32 mouse cellular contexts compared by ENCODE assay signal in the genomic region with DNA sequence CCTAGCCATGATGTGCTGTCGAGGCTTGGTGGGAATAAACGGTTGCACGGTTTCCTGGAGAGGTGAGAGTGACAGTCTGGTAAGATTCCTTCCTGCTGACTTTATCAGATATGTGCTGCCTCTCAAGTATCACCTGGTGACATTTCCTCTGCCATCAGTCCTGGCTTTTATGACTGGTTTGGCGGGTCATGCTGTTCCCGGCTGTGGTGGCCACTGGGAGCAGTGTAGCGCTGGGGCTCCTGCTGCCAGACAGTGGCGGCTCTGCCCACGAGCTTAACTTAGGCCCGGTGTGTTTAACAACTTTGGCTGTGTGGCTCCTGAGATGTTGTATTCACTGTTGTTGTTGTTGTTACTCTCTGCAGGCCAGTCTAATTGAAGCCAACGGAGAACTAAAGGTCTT. TPM values are rescaled to one million over a fixed set of nuclear protein-coding genes. Genes with fewer than 3 reads are reported as not detected.
DNase-seq lines count a peak whose midpoint lies in the region; ATAC-seq and TF ChIP-seq lines count a peak whose summit lies in the region.
"Had no signal": no experiment of that assay in that cellular context is flagged by ENCODE, and none has a peak within 500 bp of the region (broad histone marks: within the 10 kb centered on the region; RNA-seq: fewer than 3 reads in every experiment).

No protein-coding gene starts in this region.

- 65% methylated on average over 10 of the region's 10 CpGs for WGBS in heart, postnatal 0 days
- WGBS in heart, embryonic 10.5 days = 85% methylated on average over 10 of the region's 10 CpGs
- WGBS in lung, postnatal 0 days = 56% methylated on average over 10 of the region's 10 CpGs
- WGBS in bone marrow, adult 2 months = 39% methylated on average over 10 of the region's 10 CpGs
- WGBS in midbrain, embryonic 16.5 days = 90% methylated on average over 10 of the region's 10 CpGs
- WGBS in embryonic facial prominence, embryonic 10.5 days = 91% methylated on average over 10 of the region's 10 CpGs

- peak; percentile 14; the same call in 1 of the 2 replicates for TF ChIP-seq CTCF in heart, postnatal 0 days (IDR thresholded peaks at IDR 0.05; ENCODE audit: low read depth)
- no peak; the same call in 1 of the 2 replicates for TF ChIP-seq CTCF in lung, postnatal 0 days (IDR thresholded peaks at IDR 0.05)
- no peak for TF ChIP-seq CTCF in bone marrow, adult 2 months (IDR thresholded peaks at IDR 0.05; ENCODE audit: control insufficient read depth, insufficient read depth, low read length)

- no peaks in the 10 kb centered on the region; the same call in 1 of the 2 replicates for H3K4me1 ChIP-seq in heart, postnatal 0 days (ENCODE audit: control insufficient read depth, insufficient read depth)
- peaks cover 35% of the 10 kb centered on the region for H3K4me1 ChIP-seq in heart, embryonic 10.5 days
- no peaks in the 10 kb centered on the region for H3K4me1 ChIP-seq in lung, postnatal 0 days (ENCODE audit: insufficient read depth, low read depth, low read length)
- peaks cover 20% of the 10 kb centered on the region for H3K4me1 ChIP-seq in bone marrow, adult 2 months (ENCODE audit: control insufficient read depth, insufficient read depth, low read length)
- H3K4me1 ChIP-seq in midbrain, embryonic 16.5 days (ENCODE audit: control insufficient read depth, insufficient read depth, low read length) = no peaks in the 10 kb centered on the region
- H3K4me1 ChIP-seq in embryonic facial prominence, embryonic 10.5 days = no peaks in the 10 kb centered on the region
- H3K4me1 ChIP-seq: embryonic facial prominence, embryonic 12.5 days; forebrain, embryonic 13.5 days; hindbrain, embryonic 15.5 days; midbrain, embryonic 15.5 days had no signal

- no peak overlapping the region for H3K4me3 ChIP-seq in heart, postnatal 0 days (ENCODE audit: low read depth, low read length)
- H3K4me3 ChIP-seq in heart, embryonic 10.5 days = no peak overlapping the region
- H3K4me3 ChIP-seq in lung, postnatal 0 days (ENCODE audit: low read depth, low read length) = no peak overlapping the region
- H3K4me3 ChIP-seq in bone marrow, adult 2 months (replicated peaks; ENCODE audit: control insufficient read depth, low read depth, low read length) = no peak overlapping the region
- H3K4me3 ChIP-seq in midbrain, embryonic 16.5 days (ENCODE audit: low read depth, low read length) = no peak overlapping the region
- H3K4me3 ChIP-seq in embryonic facial prominence, embryonic 10.5 days = no peak overlapping the region
- H3K4me3 ChIP-seq: embryonic facial prominence, embryonic 12.5 days; erythroblast, embryonic 14.5 days; forebrain, embryonic 13.5 days; hindbrain, embryonic 15.5 days; liver, embryonic 15.5 days; midbrain, embryonic 15.5 days had no signal

- ATAC-seq in heart, postnatal 0 days (ENCODE audit: insufficient read depth, low read depth) = peak; percentile 45; the same call in 1 of the 2 replicates
- no peak for ATAC-seq in lung, postnatal 0 days
- ATAC-seq in midbrain, embryonic 16.5 days = no peak
- ATAC-seq: forebrain, embryonic 13.5 days; midbrain, embryonic 15.5 days had no signal

- no peaks in the 10 kb centered on the region for H3K27me3 ChIP-seq in heart, postnatal 0 days (ENCODE audit: control insufficient read depth, insufficient read depth, low read length)
- H3K27me3 ChIP-seq in heart, embryonic 10.5 days (ENCODE audit: insufficient read depth, poor library complexity, severe bottlenecking) = no peaks in the 10 kb centered on the region
- no peaks in the 10 kb centered on the region for H3K27me3 ChIP-seq in lung, postnatal 0 days (replicated peaks; ENCODE audit: insufficient read depth, low read length)
- no peaks in the 10 kb centered on the region for H3K27me3 ChIP-seq in midbrain, embryonic 16.5 days (ENCODE audit: control insufficient read depth, insufficient read depth, low read depth, low read length)
- no peaks in the 10 kb centered on the region for H3K27me3 ChIP-seq in embryonic facial prominence, embryonic 10.5 days (replicated peaks; ENCODE audit: low read depth, poor library complexity, severe bottlenecking)
- H3K27me3 ChIP-seq: embryonic facial prominence, embryonic 12.5 days; forebrain, embryonic 13.5 days; hindbrain, embryonic 15.5 days; liver, embryonic 15.5 days; midbrain, embryonic 15.5 days had no signal

- H3K36me3 ChIP-seq in heart, postnatal 0 days (replicated peaks; ENCODE audit: control insufficient read depth, insufficient read depth, low read length) = peaks cover 82% of the 10 kb centered on the region
- peaks cover 99% of the 10 kb centered on the region for H3K36me3 ChIP-seq in heart, embryonic 10.5 days
- H3K36me3 ChIP-seq in lung, postnatal 0 days (ENCODE audit: insufficient read depth, low read length) = peaks cover 4% of the 10 kb centered on the region; the same call in 1 of the 2 replicates
- H3K36me3 ChIP-seq in midbrain, embryonic 16.5 days (ENCODE audit: control insufficient read depth, insufficient read depth, low read length) = peaks cover 42% of the 10 kb centered on the region
- peaks cover 100% of the 10 kb centered on the region for H3K36me3 ChIP-seq in embryonic facial prominence, embryonic 10.5 days (replicated peaks)

- no peak overlapping the region for H3K27ac ChIP-seq in heart, postnatal 0 days (ENCODE audit: low read depth)
- no peak overlapping the region for H3K27ac ChIP-seq in heart, embryonic 10.5 days
- no peak overlapping the region for H3K27ac ChIP-seq in lung, postnatal 0 days (ENCODE audit: low read length)
- H3K27ac ChIP-seq in bone marrow, adult 2 months (ENCODE audit: control insufficient read depth, insufficient read depth, low read depth, low read length, poor library complexity) = peak overlapping the region; percentile 29; the same call in 1 of the 2 replicates
- no peak overlapping the region for H3K27ac ChIP-seq in midbrain, embryonic 16.5 days (ENCODE audit: low read length)
- no peak overlapping the region for H3K27ac ChIP-seq in embryonic facial prominence, embryonic 10.5 days (replicated peaks)
- H3K27ac ChIP-seq: embryonic facial prominence, embryonic 12.5 days; forebrain, embryonic 13.5 days; hindbrain, embryonic 15.5 days; kidney, postnatal 0 days; liver, embryonic 15.5 days; midbrain, embryonic 15.5 days had no signal

- intact Hi-C loops in gastrocnemius, postnatal 36 days (cut with DNase I) = no loop called here

- H3K4me2 ChIP-seq in heart, postnatal 0 days (ENCODE audit: low read depth, low read length) = no peak overlapping the region
- no peak overlapping the region for H3K4me2 ChIP-seq in lung, postnatal 0 days (replicated peaks; ENCODE audit: low read depth, low read length)
- H3K4me2 ChIP-seq in midbrain, embryonic 16.5 days (ENCODE audit: low read length) = no peak overlapping the region
- H3K4me2 ChIP-seq: embryonic facial prominence, embryonic 12.5 days; forebrain, embryonic 13.5 days; hindbrain, embryonic 15.5 days; liver, embryonic 15.5 days; midbrain, embryonic 15.5 days had no signal

- H3K9me3 ChIP-seq in heart, postnatal 0 days (replicated peaks; ENCODE audit: control insufficient read depth, low read length) = no peaks in the 10 kb centered on the region
- H3K9me3 ChIP-seq in heart, embryonic 10.5 days = no peaks in the 10 kb centered on the region
- H3K9me3 ChIP-seq in lung, postnatal 0 days (ENCODE audit: low read length) = no peaks in the 10 kb centered on the region
- no peaks in the 10 kb centered on the region for H3K9me3 ChIP-seq in midbrain, embryonic 16.5 days (replicated peaks; ENCODE audit: control insufficient read depth, low read length, poor library complexity, severe bottlenecking)
- H3K9me3 ChIP-seq in embryonic facial prominence, embryonic 10.5 days = peaks cover 4% of the 10 kb centered on the region; the same call in 1 of the 2 replicates
- H3K9me3 ChIP-seq: embryonic facial prominence, embryonic 12.5 days; hindbrain, embryonic 15.5 days; liver, embryonic 15.5 days; midbrain, embryonic 15.5 days had no signal

- no peak overlapping the region for H3K9ac ChIP-seq in heart, postnatal 0 days (replicated peaks; ENCODE audit: low read depth, low read length)
- H3K9ac ChIP-seq in lung, postnatal 0 days (replicated peaks; ENCODE audit: low read depth) = no peak overlapping the region
- H3K9ac ChIP-seq in midbrain, embryonic 16.5 days (ENCODE audit: low read depth, low read length) = no peak overlapping the region
- H3K9ac ChIP-seq: embryonic facial prominence, embryonic 12.5 days; forebrain, embryonic 13.5 days; hindbrain, embryonic 15.5 days; liver, embryonic 15.5 days; midbrain, embryonic 15.5 days had no signal

- no peak for TF ChIP-seq POLR2A in bone marrow, adult 2 months (IDR thresholded peaks at IDR 0.05; ENCODE audit: borderline replicate concordance, control insufficient read depth, low read depth, low read length)

- no peak for TF ChIP-seq EP300 in heart, postnatal 0 days (IDR thresholded peaks at IDR 0.05; ENCODE audit: low read depth)
- no peak for TF ChIP-seq EP300 in lung, postnatal 0 days (IDR thresholded peaks at IDR 0.05)

- no peak for DNase-seq in heart, postnatal 0 days (ENCODE audit: low spot score)
- no peak for DNase-seq in heart, embryonic 10.5 days (ENCODE audit: low spot score)
- peak; percentile 3 for DNase-seq in lung, postnatal 36 days
- DNase-seq in lung, postnatal 0 days (ENCODE audit: low spot score) = no peak
- peak; percentile 21 to 49 for DNase-seq in gastrocnemius, postnatal 36 days
- DNase-seq in embryonic facial prominence, embryonic 10.5 days (ENCODE audit: low spot score) = no peak
- DNase-seq: cerebellum, adult 2 months; heart, adult 18-20 months; heart, postnatal 36 days; kidney, adult 18-20 months; layer of hippocampus, postnatal 36 days; right cerebral cortex, postnatal 14 days; thymus, adult 2 months had no signal

RNA-seq across cellular contexts. Expression of a gene that starts 18.1 kb away (rescaled TPM):
- 20.9 and 38.6 TPM in 2 replicates for total RNA-seq in heart, postnatal 0 days (2014; rRNA removed; ENCODE audit: low replicate concordance)
- polyA plus RNA-seq in heart, postnatal 0 days (2015; fragmentation: Nextera tagmentation; extraction: Ambion mirVana) = 47.4 and 48.0 TPM in 2 replicates
- 120 and 144 TPM in 2 replicates for polyA plus RNA-seq in heart, embryonic 10.5 days (2016; fragmentation: Nextera tagmentation; extraction: Ambion mirVana)
- 45.4 and 50.2 TPM in 2 replicates for polyA plus RNA-seq in lung, postnatal 0 days (2015; fragmentation: Nextera tagmentation; extraction: Ambion mirVana)
- polyA plus RNA-seq in bone marrow, adult 2 months (2011; ENCODE audit: insufficient read depth, insufficient read length, low replicate concordance, missing spikeins) = 56.4 and 72.3 TPM in 2 replicates
- total RNA-seq in gastrocnemius, postnatal 36 days (2021) = 10 to 100 TPM; 47.3 to 55.3 TPM
- polyA plus RNA-seq in midbrain, embryonic 16.5 days (2015; fragmentation: Nextera tagmentation; extraction: Ambion mirVana) = 87.2 and 96.5 TPM in 2 replicates
- 182 and 193 TPM in 2 replicates for polyA plus RNA-seq in embryonic facial prominence, embryonic 10.5 days (2016; fragmentation: Nextera tagmentation; extraction: Ambion mirVana)

RNA-seq across cellular contexts. Expression of a gene that starts 39.9 kb away (rescaled TPM):
- total RNA-seq in heart, postnatal 0 days (2014; rRNA removed; ENCODE audit: low replicate concordance) = not detected in 2 replicates
- 0.08 and 0.14 TPM in 2 replicates for polyA plus RNA-seq in heart, postnatal 0 days (2015; fragmentation: Nextera tagmentation; extraction: Ambion mirVana)
- not detected in 2 replicates for polyA plus RNA-seq in heart, embryonic 10.5 days (2016; fragmentation: Nextera tagmentation; extraction: Ambion mirVana)
- not detected in 2 replicates for polyA plus RNA-seq in lung, postnatal 0 days (2015; fragmentation: Nextera tagmentation; extraction: Ambion mirVana)
- not detected in 2 replicates for polyA plus RNA-seq in bone marrow, adult 2 months (2011; ENCODE audit: insufficient read depth, insufficient read length, low replicate concordance, missing spikeins)
- total RNA-seq in gastrocnemius, postnatal 36 days (2021) = not detected
- not detected in 2 replicates for polyA plus RNA-seq in midbrain, embryonic 16.5 days (2015; fragmentation: Nextera tagmentation; extraction: Ambion mirVana)
- not detected in 2 replicates for polyA plus RNA-seq in embryonic facial prominence, embryonic 10.5 days (2016; fragmentation: Nextera tagmentation; extraction: Ambion mirVana)
- total RNA-seq: adrenal gland, postnatal 4 days; heart, postnatal 36 days; layer of hippocampus, postnatal 36 days; left cerebral cortex, postnatal 25 days; neutrophil, adult 5-6 weeks had no signal
- polyA plus RNA-seq: C2C12; cerebellum, adult 2 months; cortical plate, adult 2 months; embryonic facial prominence, embryonic 12.5 days; erythroblast, embryonic 14.5 days; forebrain, embryonic 13.5 days; frontal cortex, adult 2 months; hindbrain, embryonic 15.5 days; limb, embryonic 14.5 days; liver, embryonic 15.5 days; midbrain, embryonic 15.5 days; urinary bladder, adult 2 months had no signal

RNA-seq across cellular contexts. Expression of a gene that starts 48.2 kb away (rescaled TPM):
- 0.42 TPM in 1 of 2 replicates, not detected in the other for total RNA-seq in heart, postnatal 0 days (2014; rRNA removed; ENCODE audit: low replicate concordance)
- polyA plus RNA-seq in heart, postnatal 0 days (2015; fragmentation: Nextera tagmentation; extraction: Ambion mirVana) = not detected in 2 replicates
- 0.10 TPM in 1 of 2 replicates, not detected in the other for polyA plus RNA-seq in heart, embryonic 10.5 days (2016; fragmentation: Nextera tagmentation; extraction: Ambion mirVana)
- not detected in 2 replicates for polyA plus RNA-seq in lung, postnatal 0 days (2015; fragmentation: Nextera tagmentation; extraction: Ambion mirVana)
- polyA plus RNA-seq in bone marrow, adult 2 months (2011; ENCODE audit: insufficient read depth, insufficient read length, low replicate concordance, missing spikeins) = 0.20 TPM in 1 of 2 replicates, not detected in the other
- under 1 TPM in 1 of 2 experiments, not detected in 1; 0.03 TPM for total RNA-seq in gastrocnemius, postnatal 36 days (2021)
- polyA plus RNA-seq in midbrain, embryonic 16.5 days (2015; fragmentation: Nextera tagmentation; extraction: Ambion mirVana) = not detected in 2 replicates
- 0.02 and 0.03 TPM in 2 replicates for polyA plus RNA-seq in embryonic facial prominence, embryonic 10.5 days (2016; fragmentation: Nextera tagmentation; extraction: Ambion mirVana)
- total RNA-seq: adrenal gland, adult 18-20 months; heart, adult 18-20 months; heart, postnatal 36 days; layer of hippocampus, postnatal 36 days; left cerebral cortex, postnatal 25 days; megakaryocyte-erythroid progenitor cell, adult 5-6 weeks; neutrophil, adult 5-6 weeks had no signal
- polyA plus RNA-seq: C2C12; embryonic facial prominence, embryonic 12.5 days; erythroblast, embryonic 14.5 days; forebrain, embryonic 13.5 days; hindbrain, embryonic 15.5 days; liver, embryonic 15.5 days had no signal

Comparison
In these comparisons a context has a peak if more than half of its experiments do, and no peak if none do; other contexts are left out.
1. DNase-seq: peak in lung, postnatal 36 days (single experiment) and gastrocnemius, postnatal 36 days (2 of 2); none in heart, postnatal 0 days (single experiment), heart, embryonic 10.5 days (single experiment), lung, postnatal 0 days (single experiment) and embryonic facial prominence, embryonic 10.5 days (single experiment).